Mouse (Mus musculus) intestine, embryonic 14.5 days (tissue): Measurements from ENCODE around the gene Drd5. TPM values are rescaled to one million over a fixed set of nuclear protein-coding genes. Genes with fewer than 3 reads are reported as not detected.

ENCODE experiments used
- ATAC-seq: fragments of 200-750 bp; cut with Nextera tagmentation; replicated peaks from 2 replicates; pipeline ENCODE4 v1.8.0; 2017; ENCODE audit warnings: low read depth, moderate number of reproducible peaks, moderate TSS enrichment, moderate library complexity; ENCODE audit not compliant: low FRiP score, low TSS enrichment
- DNase-seq: peaks from one replicate; pipeline ENCODE4 v3.0.0-alpha.2; 2018; ENCODE audit warnings: low spot score
- H3K27ac ChIP-seq: fragments of 300-500 bp; sonication (generic); 2 replicates; pipeline ENCODE4 v1.5.1; 2014; ENCODE audit warnings: low read depth, mild to moderate bottlenecking, control low read depth
- H3K27me3 ChIP-seq: fragments of 300-500 bp; sonication (generic); replicated peaks from 2 replicates; pipeline ENCODE4 v1.6.1; 2014; ENCODE audit warnings: low read length, control low read depth; ENCODE audit not compliant: control insufficient read depth, insufficient read depth
- H3K36me3 ChIP-seq: fragments of 300-500 bp; sonication (generic); 2 replicates; pipeline ENCODE4 v1.6.1; 2014; ENCODE audit warnings: low read length, control low read depth; ENCODE audit not compliant: control insufficient read depth, insufficient read depth
- H3K4me1 ChIP-seq: fragments of 300-500 bp; sonication (generic); replicated peaks from 2 replicates; pipeline ENCODE4 v1.6.1; 2014; ENCODE audit warnings: low read length, control low read depth, mixed read lengths; ENCODE audit not compliant: control insufficient read depth, insufficient read depth
- H3K4me2 ChIP-seq: fragments of 300-500 bp; sonication (generic); 2 replicates; pipeline ENCODE4 v1.6.1; 2014; ENCODE audit warnings: low read length
- H3K4me3 ChIP-seq: fragments of 300-500 bp; sonication (generic); 2 replicates; pipeline ENCODE4 v1.5.1; 2014; ENCODE audit warnings: low read depth, low read length, control low read depth, mixed read lengths
- H3K9ac ChIP-seq: fragments of 300-500 bp; sonication (generic); 2 replicates; pipeline ENCODE4 v1.6.1; 2014; ENCODE audit warnings: mild to moderate bottlenecking, low read length
- H3K9me3 ChIP-seq: fragments of 300-500 bp; sonication (generic); 2 replicates; pipeline ENCODE4 v1.6.1; 2016; ENCODE audit warnings: low read length, control low read depth; ENCODE audit not compliant: control insufficient read depth
- WGBS: fragments of 180-500 bp; shearing (Covaris S2); extraction: QIAGEN DNeasy Blood & Tissue Kit; methylation state at CpG from one replicate; pipeline ENCODE4 v1.1.7; 2014; 5-methylcytosine and 5-hydroxymethylcytosine counted together
- polyA plus RNA-seq: library from polyadenylated mRNA; unstranded; fragments of >200 nt; fragmentation: Nextera tagmentation; extraction: Ambion mirVana; gene quantifications from 2 replicates; pipeline ENCODE4 v1.2.1, GENCODE M21; 2014

The Drd5 gene
- polyA plus RNA-seq, 1 experiment from 2014 or later = not detected

DNA sequence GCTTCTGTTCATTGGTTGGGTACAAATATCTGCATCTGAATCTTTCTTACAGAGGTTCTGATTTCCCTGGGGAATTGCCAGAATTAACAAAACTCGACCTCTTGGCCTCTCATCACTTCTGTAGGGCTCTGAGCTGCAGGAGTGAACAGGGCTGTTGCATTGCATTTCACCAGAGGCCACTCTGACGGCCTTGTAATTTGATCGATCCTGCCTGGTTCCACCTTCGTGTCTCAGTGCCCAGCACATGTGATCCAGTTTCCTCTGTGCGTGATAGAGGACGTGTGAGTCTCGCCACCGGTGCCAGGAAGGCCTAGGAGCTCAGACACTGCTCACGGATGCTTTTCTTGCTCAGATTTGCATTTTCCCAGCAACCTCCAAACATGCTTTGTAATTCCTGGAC, 33.4 kb upstream of the Drd5 start:
- Histone ChIP-seq H3K27ac (no peak overlapping the region), H3K4me3 (no peak overlapping the region), H3K4me2 (no peak overlapping the region), H3K9ac (no peak overlapping the region), H3K27me3 (no peaks in the 10 kb centered on the region), H3K36me3 (no peaks in the 10 kb centered on the region), H3K4me1 (no peaks in the 10 kb centered on the region), H3K9me3 (no peaks in the 10 kb centered on the region)
- DNase-seq = no peak
- no peak for ATAC-seq
- 55% methylated on average over 9 of the region's 9 CpGs for WGBS

- Histone ChIP-seq H3K9ac (no peak overlapping the region), H3K27ac (no peak overlapping the region), H3K4me1 (no peaks in the 10 kb centered on the region), H3K27me3 (no peaks in the 10 kb centered on the region), H3K4me3 (no peak overlapping the region), H3K36me3 (no peaks in the 10 kb centered on the region), H3K9me3 (no peaks in the 10 kb centered on the region), H3K4me2 (no peak overlapping the region)
- no peak for DNase-seq
- ATAC-seq = no peak
- WGBS = 92% methylated on average over 3 of the region's 3 CpGs
Measured at GRCm38 (mm10) chr5:38288476-38288875, 30.7 kb upstream of the Drd5 start.

DNA sequence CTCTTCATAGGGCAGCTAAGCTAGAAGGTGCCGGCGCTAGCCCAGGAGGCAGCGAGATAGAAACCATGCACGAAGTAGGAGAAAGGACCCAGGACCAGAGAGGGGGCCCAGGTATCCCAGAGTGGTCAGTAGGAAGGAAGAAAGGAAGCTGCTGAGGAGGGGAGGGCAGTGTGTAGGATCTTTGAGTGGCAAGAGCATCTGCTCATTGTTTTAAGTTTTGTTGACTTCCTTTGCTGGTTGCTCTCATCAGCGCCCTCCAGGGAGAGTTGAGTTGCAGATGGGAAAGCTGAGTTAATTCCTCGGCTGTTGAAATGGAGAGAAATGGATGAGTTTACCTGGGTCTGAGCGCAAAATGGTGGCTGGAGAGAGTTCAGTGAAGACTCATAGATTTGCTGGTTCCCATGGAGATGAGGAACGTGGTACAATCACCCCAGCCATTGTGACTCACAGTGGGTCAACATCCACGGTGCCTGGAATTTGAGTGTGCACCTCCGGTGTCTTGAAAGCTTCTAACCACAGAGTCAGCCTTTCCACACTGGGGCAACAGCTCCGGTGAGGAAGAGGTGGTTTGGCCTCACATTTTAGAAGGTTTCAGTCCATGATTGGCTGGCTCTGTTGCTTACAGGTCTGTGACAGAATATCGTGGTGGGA, 17.3 kb upstream of the Drd5 start:
- WGBS = 88% methylated on average over 12 of the region's 12 CpGs
- H3K36me3 ChIP-seq = no peaks in the 10 kb centered on the region

GRCm38 (mm10) chr5:38302651-38303050, 16.5 kb upstream of the Drd5 start:
- Histone ChIP-seq H3K4me2 (no peak overlapping the region), H3K4me1 (no peaks in the 10 kb centered on the region), H3K27ac (no peak overlapping the region), H3K36me3 (no peaks in the 10 kb centered on the region), H3K4me3 (no peak overlapping the region), H3K9me3 (no peaks in the 10 kb centered on the region), H3K9ac (no peak overlapping the region), H3K27me3 (no peaks in the 10 kb centered on the region)
- 47% methylated on average over 12 of the region's 12 CpGs for WGBS
- ATAC-seq = no peak
- DNase-seq = no peak

More for the DNA sequence above, 17.3 kb upstream of the Drd5 start:
- ATAC-seq (no peak), DNase-seq (no peak)
- H3K9me3 ChIP-seq = no peaks in the 10 kb centered on the region
- H3K9ac ChIP-seq = no peak overlapping the region
- H3K4me1 ChIP-seq = no peaks in the 10 kb centered on the region
- H3K27me3 ChIP-seq = no peaks in the 10 kb centered on the region
- no peak overlapping the region for H3K4me3 ChIP-seq
- no peak overlapping the region for H3K27ac ChIP-seq
- no peak overlapping the region for H3K4me2 ChIP-seq

GRCm38 (mm10) chr5:38305241-38305640, 13.9 kb upstream of the Drd5 start:
- 81% methylated on average over 2 of the region's 2 CpGs for WGBS
- no peak overlapping the region for H3K9ac ChIP-seq

GRCm38 (mm10) chr5:38307255-38308101, 11.7 kb upstream of the Drd5 start:
- Histone ChIP-seq H3K27me3 (no peaks in the 10 kb centered on the region), H3K4me1 (no peaks in the 10 kb centered on the region), H3K9ac (no peak overlapping the region), H3K4me3 (peak overlapping the region; percentile 32), H3K4me2 (peak overlapping the region; percentile 59), H3K36me3 (no peaks in the 10 kb centered on the region), H3K27ac (no peak overlapping the region), H3K9me3 (no peaks in the 10 kb centered on the region)
- ATAC-seq = peak; percentile 88
- DNase-seq = peak; percentile 97
- 11% methylated on average over 26 of the region's 26 CpGs for WGBS

More at GRCm38 (mm10) chr5:38305241-38305640, 13.9 kb upstream of the Drd5 start:
- no peak for DNase-seq
- Histone ChIP-seq H3K4me2 (no peak overlapping the region), H3K27ac (no peak overlapping the region), H3K36me3 (no peaks in the 10 kb centered on the region), H3K9me3 (no peaks in the 10 kb centered on the region), H3K4me3 (no peak overlapping the region), H3K4me1 (no peaks in the 10 kb centered on the region), H3K27me3 (no peaks in the 10 kb centered on the region)
- no peak for ATAC-seq

DNA sequence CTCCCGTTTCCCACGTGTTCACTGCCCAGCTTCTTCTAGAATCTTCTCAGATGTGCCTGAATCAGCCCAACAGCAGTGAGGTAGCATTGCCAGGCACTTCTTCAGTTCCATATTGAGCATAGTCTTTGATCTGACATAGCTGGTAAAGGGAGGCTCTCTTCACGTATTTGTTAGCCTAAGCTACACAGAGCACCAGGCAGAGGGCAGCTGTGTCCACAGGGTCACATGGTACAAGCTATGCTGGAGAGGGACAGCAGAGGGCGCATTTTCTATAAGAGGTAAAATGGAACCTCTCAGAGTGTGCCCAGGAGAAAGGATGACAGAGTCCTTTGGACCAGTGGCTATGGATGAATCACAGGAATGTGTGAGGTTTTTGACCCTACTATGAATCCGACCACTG, 10.3 kb upstream of the Drd5 start:
- H3K27me3 ChIP-seq = no peaks in the 10 kb centered on the region
- no peaks in the 10 kb centered on the region for H3K4me1 ChIP-seq
- H3K27ac ChIP-seq = no peak overlapping the region
- 43% methylated on average over 5 of the region's 5 CpGs for WGBS
- no peak for DNase-seq
- H3K4me3 ChIP-seq = no peak overlapping the region
- H3K9me3 ChIP-seq = no peaks in the 10 kb centered on the region
- no peak overlapping the region for H3K9ac ChIP-seq
- H3K36me3 ChIP-seq = no peaks in the 10 kb centered on the region
- H3K4me2 ChIP-seq = no peak overlapping the region
- ATAC-seq = no peak

DNA sequence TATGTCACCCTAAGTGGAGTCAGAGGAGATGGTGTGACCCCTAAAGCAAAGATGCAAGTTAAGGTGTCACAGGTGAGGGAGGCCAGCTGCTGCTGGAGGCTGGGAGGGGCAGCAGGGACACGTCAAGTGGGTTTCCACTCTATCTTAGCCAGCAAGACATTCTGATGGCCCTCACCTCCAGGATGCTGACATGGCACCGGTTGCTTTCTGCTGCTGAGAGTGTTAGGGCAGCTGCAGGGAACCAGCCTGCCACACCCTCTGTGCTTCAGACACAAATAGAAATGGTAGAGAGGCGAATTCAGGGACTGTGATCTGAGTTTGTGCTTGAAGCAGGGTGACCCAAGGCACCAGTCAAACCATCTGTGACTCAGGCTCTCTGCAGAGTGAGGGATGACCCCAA, 9.4 kb upstream of the Drd5 start:
- WGBS = 62% methylated on average over 3 of the region's 3 CpGs
- Histone ChIP-seq H3K9me3 (no peaks in the 10 kb centered on the region), H3K27me3 (no peaks in the 10 kb centered on the region), H3K4me2 (no peak overlapping the region), H3K9ac (no peak overlapping the region), H3K4me1 (no peaks in the 10 kb centered on the region), H3K27ac (no peak overlapping the region), H3K4me3 (no peak overlapping the region), H3K36me3 (no peaks in the 10 kb centered on the region)
- DNase-seq (no peak), ATAC-seq (no peak)
